Mouse (Mus musculus) intestine, postnatal 0 days (tissue): Measurements from ENCODE around the gene Nell2. TPM values are rescaled to one million over a fixed set of nuclear protein-coding genes. Genes with fewer than 3 reads are reported as not detected.
A peak's percentile ranks its signal among the peaks of the same experiment; 100 is the strongest.

Experiments
- ATAC-seq: fragments of 200-750 bp; cut with Nextera tagmentation; 2 replicates; pipeline ENCODE4 v1.8.0; 2017; ENCODE audit warnings: mild to moderate bottlenecking, moderate TSS enrichment, moderate library complexity
- H3K27ac ChIP-seq: fragments of 300-500 bp; sonication (generic); 2 replicates; pipeline ENCODE4 v1.5.1; 2014; ENCODE audit warnings: mild to moderate bottlenecking, low read depth, low read length, moderate library complexity
- H3K27me3 ChIP-seq: fragments of 300-500 bp; sonication (generic); replicated peaks from 2 replicates; pipeline ENCODE4 v1.6.1; 2014; ENCODE audit warnings: low read length, mixed read lengths; ENCODE audit not compliant: control insufficient read depth, insufficient read depth
- H3K36me3 ChIP-seq: fragments of 300-500 bp; sonication (generic); 2 replicates; pipeline ENCODE4 v1.6.1; 2014; ENCODE audit warnings: mild to moderate bottlenecking, moderate library complexity; ENCODE audit not compliant: control insufficient read depth, insufficient read depth
- H3K4me1 ChIP-seq: fragments of 300-500 bp; sonication (generic); replicated peaks from 2 replicates; pipeline ENCODE4 v1.6.1; 2014; ENCODE audit warnings: antibody characterized with exemption, low read length, mixed read lengths; ENCODE audit not compliant: control insufficient read depth, insufficient read depth
- H3K4me2 ChIP-seq: fragments of 300-500 bp; sonication (generic); replicated peaks from 2 replicates; pipeline ENCODE4 v1.6.1; 2014; ENCODE audit warnings: low read depth, mild to moderate bottlenecking, moderate library complexity
- H3K4me3 ChIP-seq: fragments of 300-500 bp; sonication (generic); 2 replicates; pipeline ENCODE4 v1.5.1; 2014; ENCODE audit warnings: low read depth, low read length
- H3K9ac ChIP-seq: fragments of 300-500 bp; sonication (generic); 2 replicates; pipeline ENCODE4 v1.6.1; 2014; ENCODE audit warnings: mild to moderate bottlenecking, low read depth, low read length
- H3K9me3 ChIP-seq: fragments of 300-500 bp; sonication (generic); 2 replicates; pipeline ENCODE4 v1.6.1; 2016; ENCODE audit warnings: mixed run types; ENCODE audit not compliant: control insufficient read depth
- CTCF ChIP-seq: sonication (generic); IDR thresholded peaks from 2 replicates; pipeline ENCODE4 v1.5.1; 2016; ENCODE audit warnings: low read depth, mild to moderate bottlenecking, control low read depth, antibody characterized with exemption, moderate library complexity
- WGBS: fragments of 180-500 bp; shearing (Covaris S2); extraction: QIAGEN DNeasy Blood & Tissue Kit; methylation state at CpG from one replicate; pipeline ENCODE4 v1.1.7; 2014; 5-methylcytosine and 5-hydroxymethylcytosine counted together
- polyA plus RNA-seq: library from polyadenylated mRNA; unstranded; fragments of >200 nt; fragmentation: Nextera tagmentation; extraction: Ambion mirVana; gene quantifications from 2 replicates; pipeline ENCODE4 v1.2.1, GENCODE M21; 2015

Nell2 gene
- polyA plus RNA-seq, 1 experiment from 2014 or later: 4.9 TPM

DNA sequence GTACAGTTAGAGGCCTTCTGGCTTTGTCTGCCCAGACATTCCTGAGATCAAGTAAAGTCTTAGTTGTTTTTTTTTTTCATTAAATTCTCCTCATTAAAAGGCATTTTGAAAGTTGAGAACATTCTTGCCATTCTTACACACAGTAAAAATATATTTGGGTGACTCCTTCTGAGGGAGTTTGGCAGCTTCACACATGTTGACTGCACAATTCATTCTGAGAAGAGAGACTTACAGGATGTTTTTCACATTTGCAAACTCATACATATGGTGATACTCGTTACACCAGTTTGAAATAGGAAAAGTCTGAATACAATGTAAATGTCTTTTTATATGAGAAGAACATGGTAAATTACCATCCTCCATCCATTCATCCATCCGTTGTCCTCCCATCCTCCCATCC lies 247.4 kb downstream of the Nell2 start:
- Histone ChIP-seq H3K4me3 (no peak overlapping the region), H3K9ac (no peak overlapping the region), H3K27me3 (no peaks in the 10 kb centered on the region), H3K9me3 (no peaks in the 10 kb centered on the region), H3K27ac (no peak overlapping the region), H3K4me2 (no peak overlapping the region), H3K36me3 (no peaks in the 10 kb centered on the region), H3K4me1 (no peaks in the 10 kb centered on the region)
- no peak for ATAC-seq
- 75% methylated on average over 2 of the region's 2 CpGs for WGBS
- TF ChIP-seq CTCF: no peak

DNA sequence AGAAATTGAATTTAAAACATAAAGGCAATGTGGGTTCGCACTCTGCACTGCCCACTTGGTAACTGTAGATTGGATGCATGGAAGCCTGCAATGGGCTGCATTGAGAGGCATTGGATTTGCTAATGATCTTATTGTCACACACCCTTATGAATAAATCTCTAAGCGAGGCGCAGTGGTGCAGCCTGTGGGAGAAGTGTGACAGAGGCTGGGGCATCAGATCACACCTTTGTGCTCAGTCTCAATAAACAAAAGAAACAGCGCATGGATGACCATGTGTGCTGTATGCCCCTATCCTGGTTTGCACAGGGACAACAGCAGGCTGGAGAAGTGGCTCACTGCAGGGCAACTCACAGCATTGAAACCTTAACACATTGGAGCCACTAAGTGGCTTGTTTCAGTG lies 250.4 kb downstream of the Nell2 start:
- no peak for ATAC-seq
- H3K4me2 ChIP-seq: no peak overlapping the region
- H3K36me3 ChIP-seq: no peaks in the 10 kb centered on the region
- TF ChIP-seq CTCF: no peak
- 93% methylated on average over 4 of the region's 4 CpGs for WGBS
- H3K4me1 ChIP-seq: no peaks in the 10 kb centered on the region
- H3K27ac ChIP-seq: no peak overlapping the region
- no peaks in the 10 kb centered on the region for H3K27me3 ChIP-seq
- H3K9me3 ChIP-seq: no peaks in the 10 kb centered on the region
- H3K9ac ChIP-seq: no peak overlapping the region
- no peak overlapping the region for H3K4me3 ChIP-seq

DNA sequence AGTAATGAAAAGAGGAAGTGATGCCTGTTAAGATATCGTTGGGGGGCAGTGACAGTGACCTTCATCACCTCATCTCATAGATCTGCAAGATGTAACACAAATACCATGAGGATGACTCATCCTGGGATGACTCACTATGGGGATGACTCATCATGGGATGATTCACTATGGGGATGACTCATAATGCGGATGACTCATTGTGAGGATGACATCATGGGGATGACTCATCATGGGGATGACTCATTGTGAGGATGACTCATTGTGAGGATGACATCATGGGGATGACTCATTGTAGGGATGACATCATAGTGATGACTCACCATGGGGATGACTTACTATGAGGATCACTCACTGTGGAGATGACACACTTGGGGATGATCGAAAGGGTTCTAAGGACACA lies 251.8 kb downstream of the Nell2 start:
- H3K9me3 ChIP-seq: no peaks in the 10 kb centered on the region
- H3K27me3 ChIP-seq: no peaks in the 10 kb centered on the region
- H3K4me3 ChIP-seq: no peak overlapping the region
- WGBS: 94% methylated on average over 3 of the region's 3 CpGs
- no peak for ATAC-seq
- H3K4me2 ChIP-seq: no peak overlapping the region
- H3K9ac ChIP-seq: no peak overlapping the region
- no peak overlapping the region for H3K27ac ChIP-seq
- TF ChIP-seq CTCF: no peak
- H3K4me1 ChIP-seq: no peaks in the 10 kb centered on the region
- H3K36me3 ChIP-seq: no peaks in the 10 kb centered on the region

DNA sequence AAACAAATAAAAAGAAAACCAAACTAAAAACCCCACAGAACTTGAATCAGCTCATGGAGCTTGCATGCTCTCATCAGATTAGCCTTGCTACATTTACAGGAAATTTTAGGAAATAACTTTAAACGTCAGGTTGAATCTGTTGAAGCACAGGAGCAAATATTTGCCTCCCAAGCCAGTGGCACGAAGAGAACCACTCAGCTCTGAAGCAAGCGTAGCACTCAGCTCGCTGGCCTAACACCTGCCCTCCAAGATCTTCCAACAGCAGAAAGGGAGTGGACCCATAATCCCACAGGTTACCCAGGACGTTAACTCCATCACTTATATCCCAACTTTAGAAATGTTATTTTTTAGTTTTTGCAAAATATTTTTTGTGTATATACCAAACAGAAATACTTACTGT lies 252.8 kb downstream of the Nell2 start:
- no peaks in the 10 kb centered on the region for H3K4me1 ChIP-seq
- H3K27ac ChIP-seq: no peak overlapping the region
- TF ChIP-seq CTCF: no peak
- WGBS: 75% methylated on average over 5 of the region's 5 CpGs
- H3K4me3 ChIP-seq: no peak overlapping the region
- H3K4me2 ChIP-seq: no peak overlapping the region
- no peak for ATAC-seq
- no peaks in the 10 kb centered on the region for H3K9me3 ChIP-seq
- H3K36me3 ChIP-seq: no peaks in the 10 kb centered on the region
- no peaks in the 10 kb centered on the region for H3K27me3 ChIP-seq
- H3K9ac ChIP-seq: no peak overlapping the region

DNA sequence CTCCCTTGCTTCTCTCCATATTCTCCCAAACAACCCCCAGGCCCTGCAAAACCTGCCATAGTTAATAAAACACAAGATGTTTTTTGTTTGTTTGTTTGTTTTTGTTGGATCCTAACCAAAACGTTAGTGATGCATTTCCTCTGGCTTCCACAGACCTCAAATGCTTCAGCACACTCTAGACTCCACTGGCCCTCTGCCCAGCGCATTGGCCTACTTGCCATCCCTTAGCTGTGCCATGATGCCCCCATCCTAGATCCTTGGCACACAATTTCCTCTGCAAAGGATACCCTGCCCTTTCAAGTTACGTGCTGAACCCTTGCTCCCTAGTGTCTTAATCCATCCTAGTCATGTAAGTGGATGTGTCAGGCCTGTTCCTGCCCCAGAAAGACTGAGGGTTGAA lies 255.1 kb downstream of the Nell2 start:
- Histone ChIP-seq H3K4me2 (no peak overlapping the region), H3K9ac (no peak overlapping the region), H3K27me3 (no peaks in the 10 kb centered on the region), H3K27ac (no peak overlapping the region), H3K9me3 (no peaks in the 10 kb centered on the region), H3K4me3 (no peak overlapping the region), H3K4me1 (no peaks in the 10 kb centered on the region), H3K36me3 (no peaks in the 10 kb centered on the region)
- no peak for ATAC-seq
- TF ChIP-seq CTCF: no peak
- WGBS: 91% methylated on average over 3 of the region's 3 CpGs

DNA sequence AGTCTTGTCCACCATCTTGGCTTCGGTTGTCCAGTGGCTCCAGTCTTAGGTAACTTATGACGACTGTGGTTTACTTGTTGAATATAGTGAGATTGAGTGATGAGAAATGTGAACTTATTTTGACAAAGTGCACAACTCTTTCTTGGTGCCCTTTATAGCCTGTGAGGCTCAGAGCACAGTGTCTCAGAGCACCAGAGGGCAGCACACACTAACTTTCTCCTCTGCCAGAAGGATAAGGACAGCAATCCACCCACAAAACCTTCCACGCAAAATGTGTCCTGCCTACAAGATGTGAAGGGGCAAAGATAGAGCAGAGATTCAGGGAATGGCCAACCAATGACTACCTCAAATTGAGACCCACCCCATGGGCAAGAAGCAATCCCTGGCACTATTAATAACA lies 256.2 kb downstream of the Nell2 start:
- H3K4me3 ChIP-seq: no peak overlapping the region
- no peaks in the 10 kb centered on the region for H3K4me1 ChIP-seq
- 95% methylated on average over 3 of the region's 3 CpGs for WGBS
- no peak overlapping the region for H3K4me2 ChIP-seq
- no peak overlapping the region for H3K9ac ChIP-seq
- no peaks in the 10 kb centered on the region for H3K36me3 ChIP-seq
- H3K9me3 ChIP-seq: no peaks in the 10 kb centered on the region
- H3K27me3 ChIP-seq: no peaks in the 10 kb centered on the region
- no peak for ATAC-seq
- TF ChIP-seq CTCF: peak; percentile 42
- H3K27ac ChIP-seq: no peak overlapping the region
